Mouse (Mus musculus): ENCODE measurements around the gene Gzmm.

DNA sequence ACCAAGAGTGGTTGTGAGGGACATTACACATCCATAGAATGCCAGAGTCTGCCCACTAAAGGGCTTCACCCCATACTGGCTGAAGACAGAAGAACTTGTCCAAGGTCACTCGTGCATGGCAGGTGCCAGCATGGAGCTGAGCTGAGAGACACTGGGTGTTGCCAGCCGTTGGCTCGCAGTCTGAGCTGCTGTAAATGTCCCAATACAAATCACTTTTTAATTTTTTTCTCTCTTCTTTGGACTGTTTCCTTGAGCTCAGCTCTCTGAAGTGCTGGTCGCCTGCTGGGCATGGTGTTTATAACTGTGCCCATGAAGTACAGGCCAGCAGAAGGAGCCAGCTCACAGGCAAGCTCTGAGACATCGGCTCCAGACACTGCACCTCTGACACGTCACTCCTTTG, 34.2 kb downstream of the Gzmm start:
- no peak for TF ChIP-seq CTCF (IDR thresholded peaks at IDR 0.05; ENCODE audit: control insufficient read depth, insufficient read depth, insufficient read length)
- TF ChIP-seq MYOD1 (IDR thresholded peaks at IDR 0.05; ENCODE audit: control insufficient read depth, insufficient read length, low read depth), result no peak

Data from C2C12 (cell line).